Mouse (Mus musculus) MEL (cell line): ENCODE measurements around the gene Srebf1.

Experiments
- CTCF ChIP-seq, 3 experiments: IDR thresholded peaks in 2 of 3; conservative IDR thresholded peaks in 1 of 3; 2 replicates each; pipeline ENCODE4 v1.5.1; 2011 to 2012; ENCODE audit warnings: low read length in 3 of 3, low read depth in 2 of 3, mild to moderate bottlenecking in 2 of 3, improper control_type of control experiment in 1 of 3, inconsistent platforms in 1 of 3, mixed read lengths in 1 of 3, moderate library complexity in 1 of 3; ENCODE audit not compliant: control insufficient read depth in 1 of 3, insufficient read depth in 1 of 3, poor library complexity in 1 of 3, severe bottlenecking in 1 of 3
- E2F4 ChIP-seq: IDR thresholded peaks from 2 replicates; pipeline ENCODE4 v1.6.1; 2011; ENCODE audit warnings: low read depth, low read length, improper control_type of control experiment, borderline replicate concordance
- MAX ChIP-seq: IDR thresholded peaks from 2 replicates; pipeline ENCODE4 v1.6.1; 2011; ENCODE audit warnings: low read length, improper control_type of control experiment
- ZC3H11A ChIP-seq: IDR thresholded peaks from 2 replicates; pipeline ENCODE4 v1.6.1; 2012; ENCODE audit warnings: low read depth, mild to moderate bottlenecking, inconsistent platforms, low read length, improper control_type of control experiment
- ZNF384 ChIP-seq: IDR thresholded peaks from 2 replicates; pipeline ENCODE4 v1.6.1; 2012; ENCODE audit warnings: low read depth, mild to moderate bottlenecking, inconsistent platforms, low read length, improper control_type of control experiment

DNA sequence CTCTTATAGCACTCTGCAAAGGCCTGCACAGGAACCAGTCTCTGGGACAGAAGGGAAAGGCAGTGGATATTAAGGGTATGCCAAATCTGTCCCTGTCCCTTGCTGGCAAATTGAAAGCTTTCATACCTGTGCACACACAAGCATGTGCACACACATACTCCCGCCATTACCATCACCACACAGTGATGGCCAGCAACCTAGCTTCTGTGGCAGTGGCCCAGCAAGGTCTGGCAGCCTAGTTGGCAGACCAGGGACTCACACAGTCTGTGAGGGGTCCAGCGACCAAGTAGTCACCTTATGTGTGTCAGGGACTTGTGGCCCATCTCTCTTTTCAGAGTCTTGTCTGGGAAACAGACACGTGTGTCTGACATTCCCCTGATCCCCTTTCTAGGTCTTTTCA is 11.2 kb downstream of the Srebf1 start:
- TF ChIP-seq E2F4 (no peak), ZC3H11A (no peak), CTCF (IDR thresholded peaks at IDR 0.05 in 2 of 3, conservative IDR thresholded peaks at IDR 0.05 in 1 of 3; ENCODE audit: control insufficient read depth in 1 of 3, insufficient read depth in 1 of 3, low read depth in 2 of 3, low read length in 3 of 3, poor library complexity in 1 of 3, severe bottlenecking in 1 of 3) (no peak), ZNF384 (no peak), MAX (no peak)
